Mouse (Mus musculus) cerebellum, adult 18-20 months (tissue): ENCODE results near the gene CN725425.
A peak's percentile ranks its signal among the peaks of the same experiment; 100 is the strongest.

ENCODE experiments used
- DNase-seq, 2 experiments: peaks; one replicate each; pipeline ENCODE4 v3.0.0; 2021

Gene CN725425

GRCm38 (mm10) chr15:91237294-91237693, 38.0 kb downstream of the CN725425 start:
- DNase-seq = no peak

GRCm38 (mm10) chr15:91240683-91241335, 41.5 kb downstream of the CN725425 start:
- DNase-seq = no peak

GRCm38 (mm10) chr15:91250815-91251214, 51.5 kb downstream of the CN725425 start:
- peak; percentile 11 to 28 for DNase-seq

- no peak for DNase-seq
Measured at GRCm38 (mm10) chr15:91251544-91252408, 52.5 kb downstream of the CN725425 start.

DNA sequence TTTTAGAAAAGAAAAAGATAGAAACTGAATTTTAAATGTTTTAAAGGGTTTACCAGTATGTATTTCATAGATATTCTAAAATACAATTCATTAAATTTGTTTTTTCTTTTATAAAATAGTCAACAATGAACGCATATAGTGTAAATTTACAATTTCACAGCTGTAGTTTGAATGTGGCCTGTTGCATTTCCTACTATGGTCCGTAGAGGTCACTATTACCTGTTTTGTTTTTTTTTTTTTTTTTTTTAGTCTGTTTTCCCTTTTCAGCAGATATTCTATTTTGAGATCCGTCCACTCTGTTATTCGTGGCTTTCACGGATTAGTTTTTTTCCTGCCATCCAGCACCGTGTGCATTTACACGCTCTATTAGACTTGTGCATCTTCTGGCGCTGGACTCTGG, 53.7 kb downstream of the CN725425 start:
- DNase-seq = no peak

- DNase-seq = no peak
Measured at GRCm38 (mm10) chr15:91255308-91255707, 56.0 kb downstream of the CN725425 start.

GRCm38 (mm10) chr15:91257140-91257539, 57.8 kb downstream of the CN725425 start:
- no peak for DNase-seq

DNA sequence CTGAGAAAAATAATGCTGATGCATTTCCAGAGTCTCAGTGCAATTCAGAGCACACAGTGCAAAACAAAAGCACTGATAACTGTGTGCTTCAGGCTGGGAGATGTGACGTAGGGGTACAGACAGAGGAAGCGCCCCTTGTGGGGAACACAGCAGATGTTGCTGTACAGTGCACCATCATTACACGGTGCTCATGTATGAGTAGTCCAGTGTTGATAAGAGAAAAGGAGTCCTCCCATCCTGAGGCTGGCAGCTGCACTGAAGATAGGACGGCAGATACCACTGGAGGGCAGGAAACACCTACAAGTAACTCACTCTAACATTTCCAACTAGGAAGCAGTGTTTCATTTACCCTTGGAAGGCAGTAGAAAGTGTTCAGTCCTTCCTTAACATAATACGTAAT, 61.3 kb downstream of the CN725425 start:
- DNase-seq = no peak

DNA sequence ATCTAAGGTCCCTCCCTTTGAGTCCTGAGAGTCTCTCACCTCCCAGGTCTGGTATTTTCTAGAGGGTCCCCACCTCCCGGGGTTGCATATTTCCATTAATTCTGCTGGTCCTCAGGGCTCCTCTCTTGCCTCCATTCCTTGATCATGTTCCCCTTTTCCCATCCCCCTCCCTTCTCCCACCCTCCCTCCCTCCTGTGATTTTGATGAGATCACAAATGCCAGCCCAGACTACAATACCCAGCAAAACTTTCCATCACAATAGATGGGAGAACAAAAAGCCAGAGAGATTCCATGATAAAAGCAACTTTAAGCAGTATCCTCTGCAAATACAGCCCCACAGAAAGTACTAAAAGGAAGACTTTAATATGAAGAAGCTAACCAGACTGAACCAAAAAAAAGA, 64.6 kb downstream of the CN725425 start:
- DNase-seq = no peak

- no peak for DNase-seq
Measured at GRCm38 (mm10) chr15:91268532-91268931, 69.2 kb downstream of the CN725425 start.

GRCm38 (mm10) chr15:91275961-91276360, 76.7 kb downstream of the CN725425 start:
- no peak for DNase-seq

GRCm38 (mm10) chr15:91279571-91279970, 80.3 kb downstream of the CN725425 start:
- no peak for DNase-seq

DNA sequence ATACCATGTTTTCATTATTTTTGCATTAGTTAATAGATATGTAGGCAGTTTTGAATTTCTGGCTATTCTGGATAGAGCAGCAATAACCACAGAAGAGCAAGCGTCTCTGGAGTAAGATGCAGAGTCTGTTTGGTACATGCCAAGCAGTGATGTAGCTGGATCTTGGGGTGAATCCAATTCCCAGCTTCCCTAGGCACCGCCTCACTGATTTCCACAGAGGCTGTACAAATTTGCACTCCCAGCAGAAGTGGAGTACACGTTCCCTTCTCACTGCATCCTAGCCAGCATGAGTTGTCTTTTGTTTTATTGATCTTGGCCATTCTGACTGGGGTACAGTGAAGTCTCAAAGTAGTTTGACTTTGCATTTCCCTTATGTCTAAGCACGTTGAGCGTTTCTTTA, 82.2 kb downstream of the CN725425 start:
- DNase-seq = no peak

DNA sequence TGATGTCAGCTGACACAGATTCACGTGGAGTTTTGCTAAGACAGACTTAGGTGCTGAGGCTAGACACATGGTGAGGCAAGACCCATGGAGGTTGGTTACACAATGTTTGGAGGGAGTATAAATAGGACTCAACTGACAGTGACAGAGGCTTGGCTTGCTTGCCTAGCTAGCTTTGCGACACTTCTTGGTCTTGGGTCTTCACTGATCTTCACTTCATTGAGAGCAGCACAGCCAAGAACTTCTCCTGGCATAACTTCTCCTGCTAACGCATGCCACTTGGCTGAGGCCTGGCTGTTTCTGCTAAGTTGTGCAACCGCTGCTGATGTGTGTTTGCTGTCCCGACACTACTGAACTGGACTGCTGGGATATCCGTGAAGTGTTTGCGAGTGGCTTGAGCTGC, 83.5 kb downstream of the CN725425 start:
- no peak for DNase-seq

DNA sequence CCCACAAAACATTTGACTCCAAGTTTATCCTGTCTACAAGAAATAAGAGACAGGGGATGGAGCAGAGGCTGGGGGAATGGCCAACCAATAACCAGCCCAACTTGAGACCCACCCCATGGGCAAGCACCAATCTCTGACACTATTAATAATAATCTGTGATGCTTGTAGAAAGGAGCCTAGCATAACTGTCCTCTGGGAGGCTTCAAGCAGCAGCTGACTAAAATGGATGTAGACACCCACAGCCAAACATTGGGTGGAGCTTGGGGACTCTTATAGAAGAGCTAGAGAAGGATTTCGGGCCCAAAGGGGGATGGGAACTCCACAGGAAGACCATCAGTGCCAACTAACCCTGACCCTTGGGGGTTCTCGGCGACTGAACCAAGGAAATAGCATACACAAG, 84.1 kb downstream of the CN725425 start:
- no peak for DNase-seq

GRCm38 (mm10) chr15:91299319-91299835, 100.1 kb downstream of the CN725425 start:
- no peak for DNase-seq

- peak; percentile 89 to 92 for DNase-seq
Measured at GRCm38 (mm10) chr15:91301366-91301765, 102.1 kb downstream of the CN725425 start.

GRCm38 (mm10) chr15:91304296-91304852, 105.1 kb downstream of the CN725425 start:
- peak; percentile 28 to 33 for DNase-seq
